Mouse (Mus musculus) forebrain, postnatal 0 days (tissue): ENCODE data around the gene Ifnl2. TPM values are rescaled to one million over a fixed set of nuclear protein-coding genes. Genes with fewer than 3 reads are reported as not detected.
A peak's percentile ranks its signal among the peaks of the same experiment; 100 is the strongest.

Experiments used
- ATAC-seq: fragments of 200-750 bp; cut with Nextera tagmentation; 2 replicates; pipeline ENCODE4 v1.8.0; 2017; ENCODE audit warnings: mild to moderate bottlenecking, moderate library complexity
- DNase-seq: peaks from one replicate; pipeline ENCODE4 v3.0.0-alpha.2; 2015
- H3K27ac ChIP-seq: fragments of 300-500 bp; sonication (generic); 2 replicates; pipeline ENCODE4 v1.5.1; 2014; ENCODE audit warnings: low read depth, mild to moderate bottlenecking, antibody characterized with exemption, low read length, moderate library complexity, mixed read lengths
- H3K27me3 ChIP-seq: fragments of 300-500 bp; sonication (generic); 2 replicates; pipeline ENCODE4 v1.6.1; 2014; ENCODE audit warnings: mild to moderate bottlenecking, low read length, mixed read lengths; ENCODE audit not compliant: insufficient read depth
- H3K36me3 ChIP-seq: fragments of 300-500 bp; sonication (generic); 2 replicates; pipeline ENCODE4 v1.6.1; 2014; ENCODE audit warnings: mild to moderate bottlenecking, moderate library complexity; ENCODE audit not compliant: insufficient read depth
- H3K4me1 ChIP-seq: fragments of 300-500 bp; sonication (generic); 2 replicates; pipeline ENCODE4 v1.6.1; 2014; ENCODE audit warnings: antibody characterized with exemption; ENCODE audit not compliant: insufficient read depth
- H3K4me2 ChIP-seq: fragments of 300-500 bp; sonication (generic); 2 replicates; pipeline ENCODE4 v1.6.1; 2014; ENCODE audit warnings: low read depth, mild to moderate bottlenecking, moderate library complexity
- H3K4me3 ChIP-seq: fragments of 300-500 bp; sonication (generic); 2 replicates; pipeline ENCODE4 v1.5.1; 2014; ENCODE audit warnings: low read depth, low read length, mixed read lengths
- H3K9ac ChIP-seq: fragments of 300-500 bp; sonication (generic); 2 replicates; pipeline ENCODE4 v1.6.1; 2014; ENCODE audit warnings: mild to moderate bottlenecking
- H3K9me3 ChIP-seq: fragments of 300-500 bp; sonication (generic); 2 replicates; pipeline ENCODE4 v1.6.1; 2016; ENCODE audit warnings: low read length
- CTCF ChIP-seq: sonication (generic); IDR thresholded peaks from 2 replicates; pipeline ENCODE4 v1.5.1; 2016; ENCODE audit warnings: antibody characterized with exemption, control low read depth, low read depth
- WGBS: fragments of 180-500 bp; shearing (Covaris S2); extraction: QIAGEN DNeasy Blood & Tissue Kit; methylation state at CpG from one replicate; pipeline ENCODE4 v1.1.7; 2014; 5-methylcytosine and 5-hydroxymethylcytosine counted together
- polyA plus RNA-seq: library from polyadenylated mRNA; unstranded; fragments of >200 nt; fragmentation: Nextera tagmentation; extraction: Ambion mirVana; gene quantifications from 2 replicates; pipeline ENCODE4 v1.2.1, GENCODE M21; 2015
- total RNA-seq: library from RNA; depleted of rRNA; stranded (reverse); fragments of >200 nt; gene quantifications from 2 replicates; pipeline ENCODE4 v1.2.3, GENCODE M21; 2014; rRNA removed

Gene Ifnl2
- total and polyA plus RNA-seq, 2 experiments from 2014 or later = not detected

- no peak for TF ChIP-seq CTCF
- H3K27me3 ChIP-seq = no peaks in the 10 kb centered on the region
- H3K9ac ChIP-seq = no peak overlapping the region
- DNase-seq (no peak), ATAC-seq (no peak)
- H3K36me3 ChIP-seq = no peaks in the 10 kb centered on the region
- WGBS = 88% methylated on average over 5 of the region's 5 CpGs
- H3K4me1 ChIP-seq = no peaks in the 10 kb centered on the region
- H3K4me2 ChIP-seq = no peak overlapping the region
- H3K9me3 ChIP-seq = no peaks in the 10 kb centered on the region
- H3K4me3 ChIP-seq = no peak overlapping the region
- no peak overlapping the region for H3K27ac ChIP-seq
Observed at GRCm38 (mm10) chr7:28477363-28477762, 32.9 kb downstream of the Ifnl2 start.

GRCm38 (mm10) chr7:28476191-28476590 lies 34.1 kb downstream of the Ifnl2 start:
- no peak for ATAC-seq
- Histone ChIP-seq H3K4me2 (no peak overlapping the region), H3K9me3 (no peaks in the 10 kb centered on the region), H3K9ac (no peak overlapping the region), H3K4me1 (no peaks in the 10 kb centered on the region), H3K27me3 (no peaks in the 10 kb centered on the region), H3K4me3 (no peak overlapping the region), H3K36me3 (no peaks in the 10 kb centered on the region), H3K27ac (no peak overlapping the region)
- no peak for DNase-seq
- 95% methylated on average over 6 of the region's 6 CpGs for WGBS
- TF ChIP-seq CTCF = 0 out of 2 replicates have a peak, but pooled peaks have one; percentile 12

GRCm38 (mm10) chr7:28467213-28467751 lies 43.0 kb downstream of the Ifnl2 start:
- Histone ChIP-seq H3K9me3 (no peaks in the 10 kb centered on the region), H3K27ac (no peak overlapping the region), H3K36me3 (peaks cover 27% of the 10 kb centered on the region), H3K27me3 (no peaks in the 10 kb centered on the region), H3K4me2 (peak overlapping the region; percentile 46), H3K4me3 (peak overlapping the region; percentile 9; the same call in 1 of the 2 replicates), H3K9ac (no peak overlapping the region), H3K4me1 (no peaks in the 10 kb centered on the region)
- TF ChIP-seq CTCF = 0 out of 2 replicates have a peak, but pooled peaks have one; percentile 16
- ATAC-seq = no peak
- DNase-seq = peak; percentile 17
- WGBS = 7% methylated on average over 62 of the region's 63 CpGs

- DNase-seq (no peak), ATAC-seq (no peak)
- Histone ChIP-seq H3K27ac (no peak overlapping the region), H3K27me3 (no peaks in the 10 kb centered on the region), H3K4me1 (no peaks in the 10 kb centered on the region), H3K36me3 (peaks cover 30% of the 10 kb centered on the region), H3K4me3 (no peak overlapping the region), H3K9me3 (no peaks in the 10 kb centered on the region), H3K4me2 (peak overlapping the region; percentile 46), H3K9ac (no peak overlapping the region)
- WGBS = 32% methylated on average over 40 of the region's 40 CpGs
- TF ChIP-seq CTCF = no peak
Observed at GRCm38 (mm10) chr7:28466721-28467212, 43.5 kb downstream of the Ifnl2 start.

GRCm38 (mm10) chr7:28464416-28465212 lies 45.6 kb downstream of the Ifnl2 start:
- Histone ChIP-seq H3K27ac (no peak overlapping the region), H3K9ac (no peak overlapping the region), H3K4me2 (peak overlapping the region; percentile 37), H3K4me1 (no peaks in the 10 kb centered on the region), H3K9me3 (no peaks in the 10 kb centered on the region), H3K36me3 (peaks cover 48% of the 10 kb centered on the region), H3K4me3 (peak overlapping the region; percentile 16; the same call in 1 of the 2 replicates), H3K27me3 (no peaks in the 10 kb centered on the region)
- WGBS = 54% methylated on average over 10 of the region's 10 CpGs
- ATAC-seq (peak; percentile 97), DNase-seq (peak; percentile 83)
- no peak for TF ChIP-seq CTCF

- Histone ChIP-seq H3K36me3 (peaks cover 65% of the 10 kb centered on the region), H3K4me3 (no peak overlapping the region), H3K4me2 (no peak overlapping the region), H3K9ac (no peak overlapping the region), H3K4me1 (no peaks in the 10 kb centered on the region), H3K27ac (no peak overlapping the region), H3K9me3 (no peaks in the 10 kb centered on the region), H3K27me3 (no peaks in the 10 kb centered on the region)
- TF ChIP-seq CTCF = no peak
- ATAC-seq = no peak
- DNase-seq = no peak
- WGBS = 99% methylated on average over 2 of the region's 2 CpGs
Observed at GRCm38 (mm10) chr7:28462769-28463168, 47.5 kb downstream of the Ifnl2 start.

- DNase-seq = no peak
- WGBS = 93% methylated on average over 5 of the region's 5 CpGs
- no peak for TF ChIP-seq CTCF
- ATAC-seq = no peak
- Histone ChIP-seq H3K27ac (no peak overlapping the region), H3K36me3 (peaks cover 52% of the 10 kb centered on the region), H3K4me1 (no peaks in the 10 kb centered on the region), H3K4me2 (no peak overlapping the region), H3K4me3 (no peak overlapping the region), H3K27me3 (no peaks in the 10 kb centered on the region), H3K9me3 (no peaks in the 10 kb centered on the region), H3K9ac (no peak overlapping the region)
Observed at GRCm38 (mm10) chr7:28460361-28460760, 49.9 kb downstream of the Ifnl2 start.

Other genes starting within 250 kb of the Ifnl2 start
- gene Eid2, start 242.6 kb downstream of the Ifnl2 start, total RNA-seq = 91.2 and 101 TPM in 2 replicates
- gene Eid2, start 242.6 kb downstream of the Ifnl2 start, polyA plus RNA-seq = 26.7 and 28.3 TPM in 2 replicates
- 44.0 and 45.1 TPM in 2 replicates for gene Eid2b, start 232.7 kb downstream of the Ifnl2 start, total RNA-seq
- gene Eid2b, start 232.7 kb downstream of the Ifnl2 start, polyA plus RNA-seq = 49.0 and 53.6 TPM in 2 replicates
- 0.62 and 0.71 TPM in 2 replicates for gene Selenov, start 219.3 kb downstream of the Ifnl2 start, total RNA-seq
- gene Selenov, start 219.3 kb downstream of the Ifnl2 start, polyA plus RNA-seq = 1.3 and 2.1 TPM in 2 replicates
- 7.8 and 9.5 TPM in 2 replicates for gene Dll3, start 208.2 kb downstream of the Ifnl2 start, total RNA-seq
- 10.9 and 11.1 TPM in 2 replicates for gene Dll3, start 208.2 kb downstream of the Ifnl2 start, polyA plus RNA-seq
- gene Timm50, start 198.4 kb downstream of the Ifnl2 start, total RNA-seq = 60.6 and 64.0 TPM in 2 replicates
- gene Timm50, start 198.4 kb downstream of the Ifnl2 start, polyA plus RNA-seq = 116 and 140 TPM in 2 replicates
- gene Supt5, start 171.7 kb downstream of the Ifnl2 start, total RNA-seq = 88.4 and 111 TPM in 2 replicates
- gene Supt5, start 171.7 kb downstream of the Ifnl2 start, polyA plus RNA-seq = 65.2 and 83.3 TPM in 2 replicates
- gene Rps16, start 159.8 kb downstream of the Ifnl2 start, total RNA-seq = 205 and 300 TPM in 2 replicates
- 595 and 769 TPM in 2 replicates for gene Rps16, start 159.8 kb downstream of the Ifnl2 start, polyA plus RNA-seq
- gene Plekhg2, start 137.9 kb downstream of the Ifnl2 start, total RNA-seq = 20.3 and 25.7 TPM in 2 replicates
- gene Plekhg2, start 137.9 kb downstream of the Ifnl2 start, polyA plus RNA-seq = 9.0 and 11.4 TPM in 2 replicates
- 2.8 and 4.0 TPM in 2 replicates for gene Zfp36, start 130.2 kb downstream of the Ifnl2 start, total RNA-seq
- 2.3 and 3.8 TPM in 2 replicates for gene Zfp36, start 130.2 kb downstream of the Ifnl2 start, polyA plus RNA-seq
- gene Med29, start 117.7 kb downstream of the Ifnl2 start, total RNA-seq = 32.5 and 35.1 TPM in 2 replicates
- 39.2 and 47.6 TPM in 2 replicates for gene Med29, start 117.7 kb downstream of the Ifnl2 start, polyA plus RNA-seq
- gene Paf1, start 117.5 kb downstream of the Ifnl2 start, total RNA-seq = 74.8 and 80.5 TPM in 2 replicates
- 69.4 and 92.7 TPM in 2 replicates for gene Paf1, start 117.5 kb downstream of the Ifnl2 start, polyA plus RNA-seq
- gene Gmfg, start 73.0 kb downstream of the Ifnl2 start, total RNA-seq = 2.6 and 3.8 TPM in 2 replicates
- gene Gmfg, start 73.0 kb downstream of the Ifnl2 start, polyA plus RNA-seq = 5.8 and 6.7 TPM in 2 replicates
- gene Lrfn1, start 58.5 kb downstream of the Ifnl2 start, total RNA-seq = 57.7 and 88.3 TPM in 2 replicates
- gene Lrfn1, start 58.5 kb downstream of the Ifnl2 start, polyA plus RNA-seq = 16.0 and 21.2 TPM in 2 replicates
- gene Ifnl3, start 12.4 kb upstream of the Ifnl2 start, total RNA-seq = not detected in 2 replicates
- gene Ifnl3, start 12.4 kb upstream of the Ifnl2 start, polyA plus RNA-seq = not detected in 2 replicates
- not detected in 2 replicates for gene Sycn, start 30.4 kb upstream of the Ifnl2 start, total RNA-seq
- not detected in 2 replicates for gene Sycn, start 30.4 kb upstream of the Ifnl2 start, polyA plus RNA-seq
- gene Nccrp1, start 36.8 kb upstream of the Ifnl2 start, total RNA-seq = 0.10 and 0.15 TPM in 2 replicates
- 0.09 TPM in 1 of 2 replicates, not detected in the other for gene Nccrp1, start 36.8 kb upstream of the Ifnl2 start, polyA plus RNA-seq
- gene Samd4b, start 87.7 kb upstream of the Ifnl2 start, total RNA-seq = 35.2 and 49.1 TPM in 2 replicates
- gene Samd4b, start 87.7 kb upstream of the Ifnl2 start, polyA plus RNA-seq = 21.4 and 23.3 TPM in 2 replicates
- 11.5 and 11.9 TPM in 2 replicates for gene Pak4, start 87.7 kb upstream of the Ifnl2 start, total RNA-seq
- gene Pak4, start 87.7 kb upstream of the Ifnl2 start, polyA plus RNA-seq = 7.4 and 11.5 TPM in 2 replicates
- 0.24 and 0.85 TPM in 2 replicates for gene Acp7, start 120.9 kb upstream of the Ifnl2 start, total RNA-seq
- 0.12 and 0.50 TPM in 2 replicates for gene Acp7, start 120.9 kb upstream of the Ifnl2 start, polyA plus RNA-seq
- gene Fbxo27, start 182.4 kb upstream of the Ifnl2 start, total RNA-seq = 7.4 and 8.2 TPM in 2 replicates
- 9.0 and 10.0 TPM in 2 replicates for gene Fbxo27, start 182.4 kb upstream of the Ifnl2 start, polyA plus RNA-seq
- 2.8 and 4.6 TPM in 2 replicates for gene Fbxo17, start 206.3 kb upstream of the Ifnl2 start, total RNA-seq
- 4.2 and 4.5 TPM in 2 replicates for gene Fbxo17, start 206.3 kb upstream of the Ifnl2 start, polyA plus RNA-seq
- 48.6 and 78.0 TPM in 2 replicates for gene Mrps12, start 231.4 kb upstream of the Ifnl2 start, total RNA-seq
- 101 and 119 TPM in 2 replicates for gene Mrps12, start 231.4 kb upstream of the Ifnl2 start, polyA plus RNA-seq
- 12.6 and 15.1 TPM in 2 replicates for gene Sars2, start 231.5 kb upstream of the Ifnl2 start, total RNA-seq
- 14.3 and 16.1 TPM in 2 replicates for gene Sars2, start 231.5 kb upstream of the Ifnl2 start, polyA plus RNA-seq
- gene Ccer2, start 245.7 kb upstream of the Ifnl2 start, total RNA-seq = not detected in 2 replicates
- gene Ccer2, start 245.7 kb upstream of the Ifnl2 start, polyA plus RNA-seq = 0.59 and 0.98 TPM in 2 replicates